Mouse (Mus musculus) right cerebral cortex, postnatal 36 days (tissue): Measurements from ENCODE around the gene Pank4.

Source experiments
- DNase-seq, 2 experiments: peaks; one replicate each; pipeline ENCODE4 v3.0.0; 2022; ENCODE audit warnings: low spot score in 2 of 2, mixed read lengths in 1 of 2

The Pank4 gene

DNA sequence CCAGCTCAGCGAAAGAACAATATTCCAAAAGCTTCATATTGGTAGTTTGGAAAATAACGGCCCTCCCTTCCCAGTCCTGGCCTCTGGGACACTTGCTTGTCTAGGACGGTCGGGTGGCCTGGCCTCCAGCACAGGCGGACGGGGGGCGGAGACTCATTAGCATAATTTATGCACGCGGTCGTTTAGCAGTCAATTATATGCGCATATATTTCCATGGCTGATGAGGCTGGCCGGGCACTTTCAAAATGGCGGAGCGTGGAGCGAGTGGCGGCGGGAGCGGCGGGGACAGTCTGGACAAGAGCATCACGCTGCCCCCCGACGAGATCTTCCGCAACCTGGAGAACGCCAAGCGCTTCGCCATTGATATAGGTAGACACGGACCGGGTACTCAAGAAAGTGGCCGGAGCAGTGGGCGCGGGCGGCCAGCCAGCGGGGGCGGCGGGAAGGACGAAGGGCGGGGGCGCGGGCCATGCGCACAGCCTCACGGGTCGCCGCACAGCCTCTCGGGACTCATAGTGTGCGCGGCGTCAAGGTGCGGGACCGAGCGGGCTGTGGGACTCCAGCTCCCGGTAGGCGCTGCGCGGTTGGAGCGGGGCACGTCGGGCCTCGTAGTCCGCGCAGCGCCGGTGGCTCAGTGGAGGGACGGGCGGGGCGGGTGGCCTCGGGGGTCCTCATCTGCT is at the start of gene Pank4:
Pank4 (plus strand) TSS at position 223 of the 680 bp plus-strand sequence.
- DNase-seq: peak; percentile 89 to 90

DNA sequence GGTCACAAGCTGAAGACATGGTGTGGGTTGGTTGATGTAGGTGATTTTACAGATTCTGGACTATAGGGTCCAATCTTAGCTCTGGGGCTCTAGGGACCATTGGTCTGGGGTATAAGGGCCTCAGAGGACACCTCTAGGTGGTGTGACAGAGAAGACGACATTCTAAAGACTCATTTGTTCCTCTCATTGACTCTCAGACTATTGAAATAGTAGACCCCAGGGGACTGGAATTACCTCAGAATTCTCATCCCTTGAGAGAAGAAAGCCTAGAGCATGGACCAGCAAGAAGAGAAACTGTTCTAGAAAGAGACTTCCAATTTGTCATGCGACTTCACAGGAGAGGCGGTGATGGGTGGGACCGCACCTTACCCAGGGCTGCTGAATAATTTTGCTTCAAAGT is 49.7 kb upstream of the Pank4 start:
- DNase-seq: no peak

DNA sequence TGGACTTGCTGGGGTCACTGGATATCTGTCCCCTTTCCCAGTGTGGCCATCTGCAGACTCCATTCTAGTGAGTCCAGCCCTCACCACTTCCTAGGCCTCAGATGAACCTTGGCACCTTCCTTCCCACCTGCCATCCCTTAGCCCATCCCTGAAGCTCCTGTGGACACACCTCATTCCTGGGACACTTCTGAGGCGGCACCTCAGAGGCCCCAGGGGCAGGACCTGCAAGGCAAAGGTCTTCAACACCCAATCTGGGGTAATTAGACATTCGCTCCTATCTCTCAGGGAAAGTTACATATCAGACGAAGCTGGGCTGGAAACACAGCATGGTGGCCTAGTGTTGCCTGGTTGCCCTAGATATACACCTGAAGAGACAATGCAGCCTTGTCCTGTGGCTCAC is 49.2 kb upstream of the Pank4 start:
- no peak for DNase-seq

DNA sequence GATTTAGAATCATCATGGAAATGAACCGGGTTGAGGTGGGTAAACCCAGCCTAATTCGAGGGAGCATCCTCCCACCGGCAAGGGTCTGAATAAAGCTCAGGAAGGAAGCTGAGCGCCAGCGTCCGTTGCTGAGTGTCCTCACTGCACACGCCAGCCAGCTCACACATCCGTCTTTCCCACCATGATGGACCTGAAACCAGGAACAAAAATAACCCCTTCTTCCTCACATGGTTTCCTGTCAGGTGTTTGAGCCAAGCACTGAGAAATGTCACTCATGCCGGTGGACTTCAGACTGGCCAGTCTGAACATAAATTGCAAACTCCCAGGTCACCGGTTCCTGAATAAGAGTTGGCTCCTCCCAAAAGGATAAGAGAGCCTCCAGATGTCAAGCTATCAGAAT is 48.6 kb upstream of the Pank4 start:
- no peak for DNase-seq

DNA sequence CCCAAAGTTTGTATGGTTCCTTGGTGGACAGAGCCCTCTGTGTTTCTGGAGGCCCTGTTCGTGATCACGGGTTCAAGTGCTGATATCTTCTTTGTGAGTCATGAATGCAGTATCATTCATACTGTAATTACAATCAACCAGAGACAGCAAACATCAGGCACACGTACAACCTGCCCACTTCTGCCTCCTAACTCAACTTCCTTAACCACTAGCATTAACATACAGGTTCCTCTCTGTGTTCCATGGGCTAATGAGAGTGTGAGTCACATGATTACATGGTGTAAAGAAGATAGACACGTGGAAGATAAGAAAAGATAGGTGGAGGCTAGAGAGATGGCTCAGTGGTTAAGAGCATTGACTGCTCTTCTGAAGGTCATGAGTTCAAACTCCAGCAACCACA is 47.3 kb upstream of the Pank4 start:
- DNase-seq: no peak

DNA sequence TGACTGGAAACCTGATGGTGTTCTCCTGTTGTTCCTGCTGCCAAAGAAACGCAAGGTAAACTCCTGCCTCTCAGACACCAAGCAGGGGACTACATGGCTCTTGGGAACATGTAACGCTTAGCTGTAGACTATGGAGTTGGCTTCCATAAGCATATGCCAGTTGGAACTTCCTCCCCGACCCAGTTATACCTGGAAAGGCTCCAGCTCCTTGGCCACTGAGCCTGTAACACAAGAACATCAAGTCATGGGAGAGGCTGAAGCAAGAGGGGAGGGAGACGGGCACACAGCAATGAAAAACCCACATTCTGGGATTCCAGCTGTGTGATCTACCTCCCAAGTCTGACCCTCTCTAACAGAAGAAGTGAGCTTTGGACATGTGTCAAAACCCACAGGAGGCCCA is 41.6 kb upstream of the Pank4 start:
- no peak for DNase-seq

DNA sequence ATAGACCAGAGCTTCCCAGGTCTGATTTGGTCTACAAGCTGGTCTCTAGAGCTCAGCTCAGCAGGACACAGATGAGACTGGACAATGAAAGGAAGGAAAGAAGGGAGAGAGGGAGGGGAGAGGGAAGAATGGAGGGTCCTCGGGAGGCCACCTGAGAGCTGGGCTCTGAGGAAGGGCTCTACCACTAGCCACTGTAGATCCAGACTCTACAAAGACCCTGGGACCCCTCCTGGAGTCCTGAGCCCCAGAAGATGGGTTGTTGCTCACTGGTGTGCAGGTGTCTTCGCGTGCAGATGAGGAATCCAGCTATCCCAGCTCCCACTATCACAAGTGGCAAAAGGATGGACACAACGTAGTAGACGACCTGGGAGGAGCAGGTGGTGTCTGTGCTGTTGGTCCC is 41.0 kb upstream of the Pank4 start:
- DNase-seq: no peak

DNA sequence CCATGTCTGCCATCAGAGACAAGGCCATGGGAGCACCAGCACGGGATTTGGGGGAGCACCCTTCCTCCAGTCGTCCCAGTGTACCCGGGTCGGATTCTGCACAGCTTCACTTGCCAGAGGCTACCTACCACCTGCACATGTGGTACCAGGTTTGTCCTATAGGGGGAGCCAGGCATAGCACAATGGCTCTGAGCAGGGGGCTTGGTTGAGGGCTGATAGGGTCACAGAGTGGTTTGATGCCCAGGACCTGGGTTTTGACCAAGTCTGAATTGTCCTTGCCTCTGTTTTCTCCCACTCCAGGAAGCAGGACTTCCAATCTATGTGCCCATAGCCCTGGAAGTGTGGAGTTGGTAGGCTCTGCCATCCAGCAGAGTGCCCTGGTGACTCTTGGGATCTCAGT is 38.5 kb upstream of the Pank4 start:
- no peak for DNase-seq

DNA sequence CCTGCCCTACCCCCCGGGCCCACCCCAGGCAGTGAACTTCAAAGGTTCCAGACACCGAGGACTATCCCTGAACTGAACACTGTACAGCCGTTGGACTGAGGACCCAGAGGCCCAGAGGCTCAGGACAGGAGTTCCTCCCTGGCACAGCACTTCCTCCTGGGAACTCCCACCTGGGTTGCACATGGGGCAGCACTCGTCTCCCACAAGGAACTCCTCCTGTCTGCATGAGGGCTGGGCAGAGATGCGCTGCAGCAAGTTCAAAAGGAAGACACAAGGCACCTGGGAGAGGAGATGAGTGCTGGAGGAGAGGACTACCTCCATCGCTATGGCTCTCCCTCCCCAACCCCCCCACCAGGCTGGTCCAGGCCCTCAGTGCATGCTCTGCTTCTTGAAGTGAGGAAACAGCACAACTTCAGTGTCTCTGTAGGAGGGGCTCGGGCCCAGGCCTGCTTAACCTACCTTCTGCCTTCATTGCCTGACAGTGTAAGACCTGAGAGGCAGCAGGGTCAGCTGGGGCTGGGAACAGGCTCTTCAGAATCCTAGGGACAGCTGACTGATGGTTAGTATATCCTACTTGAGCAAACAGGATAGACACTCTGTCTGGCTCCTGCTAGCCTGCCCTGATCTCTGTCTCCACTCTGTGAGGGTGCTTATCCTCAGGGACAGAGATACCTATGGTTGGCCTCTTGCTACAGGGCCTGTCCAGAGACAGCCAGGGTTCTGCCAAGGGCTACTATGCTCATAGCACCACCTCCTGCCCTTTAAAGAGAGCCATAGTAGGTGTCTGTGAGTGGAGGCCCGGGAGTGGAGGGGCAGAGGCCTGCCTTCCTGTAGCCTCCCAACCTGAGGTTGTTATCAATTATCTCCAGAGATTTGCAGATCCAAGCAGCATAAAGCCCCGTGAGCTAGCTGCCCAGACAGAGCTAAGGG is 36.7 kb upstream of the Pank4 start:
- DNase-seq: no peak

DNA sequence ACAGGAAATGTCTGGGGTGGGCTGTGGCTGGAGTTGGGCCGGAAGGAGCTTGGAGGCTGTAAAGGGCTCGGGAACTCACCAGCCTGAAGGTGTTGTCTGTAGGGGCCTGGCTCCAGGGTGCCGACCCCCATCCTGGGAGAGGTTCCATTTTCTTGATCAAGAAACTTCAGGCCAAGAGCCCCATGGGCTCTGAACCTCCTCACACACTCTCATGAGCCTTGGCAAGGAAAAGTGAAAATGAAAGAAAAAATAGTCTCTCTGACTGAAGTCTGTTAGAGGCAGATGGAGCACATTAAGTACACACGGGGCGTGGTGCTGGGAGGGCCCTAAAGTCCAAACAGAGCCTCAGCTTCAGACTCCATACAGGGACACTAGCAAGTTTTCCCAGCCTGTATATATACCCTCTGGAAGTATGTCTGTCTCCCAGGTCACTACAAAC is 36.0 kb upstream of the Pank4 start:
- no peak for DNase-seq

DNA sequence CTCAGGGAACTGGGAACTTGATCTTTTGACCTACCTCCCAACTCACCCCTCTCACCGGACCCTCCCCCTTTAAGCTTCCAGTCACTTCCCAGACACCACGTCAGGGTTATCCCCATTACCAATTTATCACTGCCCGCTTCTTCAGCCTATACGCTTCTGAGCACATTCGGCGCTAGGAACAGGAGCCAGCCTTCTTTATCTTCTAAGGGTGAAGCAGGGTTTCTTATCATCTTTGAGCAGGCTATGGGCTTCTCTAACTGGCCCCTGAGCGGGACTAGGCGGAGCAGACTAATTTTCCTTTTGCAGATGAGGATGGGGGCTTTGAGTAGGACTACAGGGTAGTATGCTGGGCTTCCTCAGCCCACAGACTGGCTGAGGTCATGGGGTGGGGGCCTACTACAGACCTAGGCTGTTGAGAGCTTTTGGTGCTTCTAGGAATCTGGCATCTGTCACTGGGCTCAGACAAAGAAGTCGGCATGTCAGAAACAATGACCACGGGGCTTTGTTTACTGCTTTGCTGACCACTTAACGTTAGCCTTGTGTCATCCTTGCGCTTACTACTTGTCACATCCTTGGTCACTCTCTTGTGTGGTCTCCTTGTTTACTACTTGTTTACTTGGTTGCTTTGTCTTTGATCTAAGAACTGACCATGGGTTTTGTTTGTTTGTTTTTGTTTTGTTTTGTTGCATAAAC is 35.4 kb upstream of the Pank4 start, which contains the start of gene Tnfrsf14:
Tnfrsf14 (minus strand) TSS at position 169 of the 693 bp plus-strand sequence.
- DNase-seq: no peak

DNA sequence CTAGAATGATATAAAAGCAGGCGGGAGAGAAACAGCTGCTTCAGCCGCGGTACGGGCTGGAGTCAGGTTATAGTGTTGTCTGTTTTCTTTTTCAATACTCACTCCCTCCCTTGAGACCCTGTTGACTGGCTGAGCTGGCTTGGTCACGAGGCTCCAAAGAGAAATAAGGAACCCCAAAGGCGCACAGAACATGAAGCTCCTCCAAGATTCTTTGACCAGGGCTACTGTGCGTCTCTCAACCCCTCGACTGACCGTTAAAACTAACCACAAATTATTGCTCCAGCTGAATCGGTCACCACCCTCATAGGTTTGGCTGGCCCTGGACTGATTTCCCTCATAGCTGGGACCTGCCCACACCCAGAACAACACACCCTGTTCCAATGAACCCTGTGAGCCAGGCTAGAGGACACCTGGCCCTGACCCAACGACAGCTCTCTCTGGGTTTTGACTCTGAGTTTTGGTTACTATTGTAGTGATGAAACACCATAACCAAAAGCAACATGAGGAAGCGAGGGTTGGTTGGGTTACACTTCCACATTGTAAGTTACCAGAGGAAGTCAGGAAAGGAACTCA is 34.7 kb upstream of the Pank4 start:
- DNase-seq: no peak

DNA sequence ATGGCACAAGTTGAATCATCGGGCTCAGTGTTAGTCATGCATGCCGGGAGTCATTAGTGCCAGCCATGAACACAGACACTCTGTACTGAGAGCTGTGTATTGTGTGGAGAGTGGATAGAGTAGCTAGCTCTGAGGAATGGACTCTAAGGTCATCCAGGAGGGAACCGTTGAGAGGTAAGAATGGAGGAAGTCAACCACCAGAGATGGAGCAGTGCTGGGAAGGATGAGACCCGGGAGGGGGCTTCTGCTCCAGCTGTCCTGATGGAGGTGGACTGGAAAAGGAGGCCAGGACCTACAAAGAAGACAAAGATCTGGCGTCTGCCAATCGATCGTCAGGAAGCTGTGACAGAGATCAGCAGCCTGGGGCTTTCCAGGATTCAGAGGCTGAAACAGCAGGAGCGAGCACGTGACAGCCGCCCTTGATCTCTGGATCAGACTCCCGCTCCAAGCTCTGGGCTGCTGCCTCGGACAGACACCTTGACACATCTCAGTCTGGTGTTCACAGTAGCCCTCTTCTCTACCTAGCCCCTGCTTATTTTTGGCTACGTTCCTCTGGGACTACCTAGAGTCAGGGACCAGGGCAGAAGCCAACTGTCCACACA is 30.5 kb upstream of the Pank4 start:
- DNase-seq: no peak

DNA sequence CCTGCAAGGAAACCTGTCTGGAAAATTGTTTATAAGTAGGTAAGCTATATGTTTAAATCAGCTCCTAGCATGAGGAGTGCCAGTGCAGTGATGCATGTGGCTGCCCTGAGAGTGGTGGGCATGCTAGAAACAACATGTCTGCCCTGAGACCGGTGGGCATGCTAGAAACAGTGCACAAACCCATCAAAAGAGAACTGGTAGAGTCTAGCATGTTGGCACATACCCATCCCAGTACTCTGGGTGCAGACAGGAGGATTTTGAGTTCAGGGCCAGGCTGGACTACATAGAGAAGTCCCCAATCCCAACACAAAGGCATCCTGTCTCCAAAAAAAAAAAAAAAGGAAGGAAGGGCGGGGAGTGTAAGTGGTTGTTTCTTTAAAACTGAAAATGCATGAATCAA is 29.1 kb upstream of the Pank4 start:
- no peak for DNase-seq

DNA sequence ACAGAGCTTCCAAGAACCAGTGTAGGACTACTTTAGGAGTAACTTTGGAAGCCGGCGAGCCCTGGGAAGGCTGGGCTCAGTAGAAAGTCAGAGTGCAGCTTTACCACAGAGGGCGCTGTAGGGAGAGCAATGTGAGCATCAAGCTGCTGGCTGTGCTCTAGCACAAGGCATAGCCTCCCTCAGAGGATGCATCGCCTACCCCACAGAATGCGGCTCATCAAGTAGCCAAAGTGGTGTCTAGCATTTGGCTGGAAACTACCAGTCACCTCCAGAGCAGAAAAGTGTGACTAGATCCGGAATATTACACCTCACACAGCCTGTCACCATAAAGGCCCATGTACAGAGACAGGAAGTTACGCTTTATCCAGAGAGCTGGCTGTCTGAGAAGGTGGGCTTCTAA is 28.1 kb upstream of the Pank4 start:
- DNase-seq: no peak

DNA sequence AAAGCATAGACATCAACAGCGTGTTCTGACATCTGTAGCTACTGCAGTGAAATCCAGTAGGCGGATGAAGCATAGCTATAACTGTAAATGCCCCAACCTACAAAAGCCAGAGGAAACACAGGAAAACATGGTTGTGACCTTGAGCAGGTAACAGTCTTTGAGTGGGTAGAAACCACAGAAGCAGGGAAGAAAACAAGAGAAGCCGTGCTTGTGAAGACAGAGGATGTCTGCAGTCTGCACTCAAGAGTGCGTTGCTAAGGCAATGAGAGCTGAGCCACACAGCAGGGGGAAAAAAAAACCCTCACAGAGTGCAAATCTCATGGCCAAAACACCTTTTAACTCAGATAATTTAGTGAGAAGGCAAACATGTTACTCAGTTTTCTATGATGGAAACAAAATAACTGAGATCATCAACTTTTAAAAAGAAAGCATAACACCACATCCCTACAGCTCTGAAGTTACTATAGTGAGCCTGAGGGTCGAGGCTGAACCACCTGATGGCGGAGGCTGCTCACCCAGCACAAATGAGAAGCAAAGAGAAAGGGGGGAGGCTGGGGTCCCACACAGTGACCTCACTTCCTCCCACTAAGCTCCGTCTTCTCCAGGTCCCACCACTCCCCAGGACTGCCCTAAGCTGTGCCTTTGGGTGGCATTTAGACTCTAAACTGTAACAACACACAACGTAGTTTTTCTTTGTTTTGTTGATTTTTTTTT is 27.2 kb upstream of the Pank4 start:
- no peak for DNase-seq

DNA sequence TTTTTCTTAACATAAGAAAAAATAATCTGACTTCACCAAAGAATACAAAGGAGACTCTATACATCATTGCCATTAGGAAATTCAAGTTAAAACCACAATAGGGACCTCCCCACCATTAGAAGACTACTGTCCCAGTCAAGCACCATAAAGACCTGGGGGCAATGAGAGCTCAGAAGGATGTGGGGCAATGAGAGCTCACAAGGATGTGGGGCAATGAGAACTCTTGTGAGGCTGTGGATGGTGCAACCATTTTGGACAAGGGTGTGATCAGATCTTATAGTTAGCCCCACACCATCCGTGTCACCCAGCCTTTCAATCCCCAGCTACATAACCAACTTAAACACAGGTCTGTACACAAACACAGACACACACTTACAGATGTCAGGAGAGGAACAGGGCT is 26.2 kb upstream of the Pank4 start:
- DNase-seq: no peak

DNA sequence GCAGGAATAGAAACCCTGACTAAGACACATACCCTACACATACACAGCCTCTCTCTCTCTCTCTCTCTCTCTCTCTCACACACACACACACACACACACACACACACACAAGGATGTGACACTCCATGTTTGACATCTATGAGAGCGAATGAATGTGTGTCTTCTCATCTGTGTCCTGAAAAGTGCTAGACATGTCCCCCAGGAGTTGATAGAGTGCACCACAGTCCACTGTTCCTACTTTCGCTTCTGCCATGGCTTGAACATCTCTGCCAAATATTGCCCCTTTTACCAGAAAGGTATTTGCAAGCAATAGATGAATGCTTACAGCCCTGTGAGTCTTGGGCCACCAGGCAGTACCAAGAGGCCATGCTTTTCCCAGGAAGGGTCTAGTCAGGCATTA is 23.8 kb upstream of the Pank4 start:
- no peak for DNase-seq

DNA sequence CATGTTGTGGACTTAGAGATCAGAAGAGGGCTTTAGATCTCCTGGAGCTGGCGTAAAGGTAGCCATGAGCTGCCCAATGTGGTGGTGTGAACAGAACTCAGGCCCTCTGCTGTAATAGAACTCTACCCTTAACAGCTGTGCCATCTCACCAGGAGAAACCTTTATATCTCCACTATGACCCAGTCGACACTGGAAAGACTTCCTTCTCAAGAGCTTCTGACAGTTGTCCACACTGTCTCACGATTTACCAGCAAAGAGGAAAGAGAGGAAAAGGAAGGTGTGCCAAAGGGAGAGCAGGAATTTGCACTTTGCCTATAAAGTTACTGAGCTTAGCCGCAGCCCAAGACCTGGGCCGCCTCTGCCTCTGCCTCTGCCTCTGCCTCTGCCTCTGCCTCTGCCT is 22.1 kb upstream of the Pank4 start:
- no peak for DNase-seq

DNA sequence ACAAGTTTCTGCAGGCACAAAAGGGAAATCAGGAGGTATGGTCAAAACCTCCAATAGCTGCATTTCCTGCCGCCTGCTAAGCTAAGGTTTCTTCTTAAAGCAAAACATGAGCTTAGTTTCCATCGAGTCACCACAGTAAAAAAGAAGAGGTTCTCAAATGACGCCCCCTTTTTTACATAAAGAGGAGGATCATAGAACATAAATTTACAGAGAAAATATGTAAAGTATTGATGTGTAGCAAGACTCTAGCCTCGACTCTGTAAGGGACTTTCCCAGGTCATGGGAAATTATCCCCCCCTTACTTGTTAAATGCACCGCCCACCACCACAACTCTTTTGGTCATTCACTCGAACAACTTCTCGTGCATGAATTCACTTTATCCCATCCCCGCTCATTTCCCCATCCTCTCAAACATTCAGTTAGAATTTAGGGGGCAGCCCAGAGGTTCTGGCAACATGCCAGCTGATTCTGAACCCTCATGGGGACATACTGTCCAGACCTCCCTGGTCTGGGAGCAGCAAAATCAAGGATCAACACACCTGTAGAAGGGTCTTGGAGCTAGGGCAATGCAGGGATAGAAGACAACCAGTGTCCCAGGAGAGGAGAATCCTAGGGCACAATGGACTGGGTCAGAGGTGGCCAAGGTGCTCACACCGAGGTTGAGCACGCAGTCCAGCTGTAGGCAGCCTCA is 21.1 kb upstream of the Pank4 start:
- no peak for DNase-seq
